Mouse (Mus musculus) CH12.LX (cell line): Measurements from ENCODE around the gene Frmd4a. TPM values are rescaled to one million over a fixed set of nuclear protein-coding genes. Genes with fewer than 3 reads are reported as not detected.

Experiments used
- DNase-seq: peaks from one replicate; pipeline ENCODE4 v3.0.0-alpha.2; 2013; ENCODE audit errors: extremely low read depth
- H3K27ac ChIP-seq: 2 replicates; pipeline ENCODE4 v1.5.1; 2012; ENCODE audit warnings: low read depth, mild to moderate bottlenecking, control low read depth, moderate library complexity; ENCODE audit not compliant: insufficient read depth
- H3K27me3 ChIP-seq: replicated peaks from 2 replicates; pipeline ENCODE3; 2012; ENCODE audit warnings: inconsistent platforms
- H3K36me3 ChIP-seq, 2 experiments: replicated peaks in 1 of 2; 2 replicates each; pipeline versions ENCODE3 to v1.6.1; 2012; ENCODE audit warnings: inconsistent platforms in 1 of 2, low read length in 1 of 2, mild to moderate bottlenecking in 1 of 2, mixed read lengths in 1 of 2, moderate library complexity in 1 of 2; ENCODE audit not compliant: control insufficient read depth in 1 of 2, insufficient read depth in 1 of 2
- H3K4me1 ChIP-seq, 2 experiments: 2 replicates each; pipeline ENCODE4 v1.6.1; 2012; ENCODE audit warnings: inconsistent platforms in 1 of 2, moderate library complexity in 1 of 2; ENCODE audit not compliant: insufficient read depth in 2 of 2, control insufficient read depth in 1 of 2
- H3K4me2 ChIP-seq: 2 replicates; pipeline ENCODE4 v1.6.1; 2012; ENCODE audit warnings: low read depth, mild to moderate bottlenecking, control low read depth; ENCODE audit not compliant: poor library complexity, insufficient read depth, severe bottlenecking
- H3K4me3 ChIP-seq, 3 experiments: fragments of 150-350 bp in 1 of 3; sonication (generic) in 1 of 3; replicated peaks in 1 of 3; 2 replicates each; pipeline versions ENCODE3 to v1.5.1; 2011 to 2012; ENCODE audit warnings: low read depth in 2 of 3, low read length in 2 of 3, mild to moderate bottlenecking in 2 of 3, moderate library complexity in 2 of 3, control low read depth in 1 of 3, improper control_type of control experiment in 1 of 3, inconsistent platforms in 1 of 3, mixed read lengths in 1 of 3; ENCODE audit not compliant: poor library complexity in 1 of 3
- H3K79me2 ChIP-seq: replicated peaks from 2 replicates; pipeline ENCODE4 v1.6.1; 2012; ENCODE audit warnings: mild to moderate bottlenecking, moderate library complexity; ENCODE audit not compliant: control insufficient read depth, poor library complexity, insufficient read depth, severe bottlenecking; ENCODE audit errors: extremely low read depth
- H3K9ac ChIP-seq: 2 replicates; pipeline ENCODE4 v1.6.1; 2012; ENCODE audit warnings: low read depth, mild to moderate bottlenecking, control low read depth, moderate library complexity; ENCODE audit not compliant: insufficient read depth
- H3K9me3 ChIP-seq: replicated peaks from 2 replicates; pipeline ENCODE3; 2012; ENCODE audit warnings: low read length, inconsistent platforms, mixed read lengths
- BHLHE40 ChIP-seq: IDR thresholded peaks from 2 replicates; pipeline ENCODE4 v1.6.1; 2011; ENCODE audit warnings: mild to moderate bottlenecking, low read depth, low read length, improper control_type of control experiment
- CHD1 ChIP-seq: IDR thresholded peaks from 2 replicates; pipeline ENCODE4 v1.6.1; 2012; ENCODE audit warnings: low read depth, low read length, improper control_type of control experiment, inconsistent platforms
- CTCF ChIP-seq, 2 experiments: IDR thresholded peaks in 1 of 2; conservative IDR thresholded peaks in 1 of 2; 2 replicates each; pipeline ENCODE4 v1.5.1; 2011 to 2012; ENCODE audit warnings: low read depth in 2 of 2, low read length in 2 of 2, improper control_type of control experiment in 1 of 2, inconsistent platforms in 1 of 2, mild to moderate bottlenecking in 1 of 2, moderate library complexity in 1 of 2
- EP300 ChIP-seq: IDR thresholded peaks from 2 replicates; pipeline ENCODE4 v1.6.1; 2011; ENCODE audit warnings: low read length, improper control_type of control experiment
- ETS1 ChIP-seq: conservative IDR thresholded peaks from 2 replicates; pipeline ENCODE4 v1.6.1; 2012; ENCODE audit warnings: low read depth, mild to moderate bottlenecking, inconsistent platforms, low read length, improper control_type of control experiment, moderate library complexity
- HCFC1 ChIP-seq: IDR thresholded peaks from 2 replicates; pipeline ENCODE4 v1.6.1; 2012; ENCODE audit warnings: low read depth, mild to moderate bottlenecking, inconsistent platforms, low read length, improper control_type of control experiment
- IRF4 ChIP-seq: IDR thresholded peaks from 2 replicates; pipeline ENCODE4 v1.6.1; 2014; ENCODE audit warnings: low read depth, mild to moderate bottlenecking, inconsistent platforms, low read length, improper control_type of control experiment
- JUN ChIP-seq: IDR thresholded peaks from 2 replicates; pipeline ENCODE4 v1.6.1; 2011; ENCODE audit warnings: low read depth, mild to moderate bottlenecking, low read length, improper control_type of control experiment, moderate library complexity; ENCODE audit not compliant: insufficient read depth
- KAT2A ChIP-seq: IDR thresholded peaks from 2 replicates; pipeline ENCODE4 v1.6.1; 2012; ENCODE audit warnings: low read length, improper control_type of control experiment, inconsistent platforms; ENCODE audit not compliant: insufficient replicate concordance
- MXI1 ChIP-seq: IDR thresholded peaks from 2 replicates; pipeline ENCODE4 v1.6.1; 2011; ENCODE audit warnings: mild to moderate bottlenecking, low read depth, low read length, improper control_type of control experiment
- NELFE ChIP-seq: IDR thresholded peaks from 2 replicates; pipeline ENCODE4 v1.6.1; 2011; ENCODE audit warnings: low read depth, low read length, improper control_type of control experiment
- NRF1 ChIP-seq: IDR thresholded peaks from 2 replicates; pipeline ENCODE4 v1.6.1; 2014; ENCODE audit warnings: low read depth, mild to moderate bottlenecking, inconsistent platforms, low read length, improper control_type of control experiment, moderate library complexity
- PAX5 ChIP-seq: IDR thresholded peaks from 2 replicates; pipeline ENCODE4 v1.6.1; 2012; ENCODE audit warnings: low read length, inconsistent platforms, mixed read lengths
- POLR2AphosphoS2 ChIP-seq: IDR thresholded peaks from 2 replicates; pipeline ENCODE4 v1.6.1; 2011; ENCODE audit warnings: low read depth, low read length, improper control_type of control experiment
- RCOR1 ChIP-seq: conservative IDR thresholded peaks from 2 replicates; pipeline ENCODE4 v1.6.1; 2012; ENCODE audit warnings: low read depth, mild to moderate bottlenecking, inconsistent platforms, low read length, improper control_type of control experiment
- SMC3 ChIP-seq: IDR thresholded peaks from 2 replicates; pipeline ENCODE4 v1.6.1; 2011; ENCODE audit warnings: low read depth, low read length, improper control_type of control experiment
- TCF12 ChIP-seq: IDR thresholded peaks from 2 replicates; pipeline ENCODE4 v1.6.1; 2014; ENCODE audit warnings: low read depth, mild to moderate bottlenecking, inconsistent platforms, low read length, improper control_type of control experiment
- UBTF ChIP-seq: IDR thresholded peaks from 2 replicates; pipeline ENCODE4 v1.6.1; 2012; ENCODE audit warnings: low read depth, mild to moderate bottlenecking, inconsistent platforms, low read length, improper control_type of control experiment, moderate library complexity
- USF2 ChIP-seq: conservative IDR thresholded peaks from 2 replicates; pipeline ENCODE4 v1.6.1; 2011; ENCODE audit warnings: low read depth, low read length, improper control_type of control experiment
- ZKSCAN1 ChIP-seq: IDR thresholded peaks from 2 replicates; pipeline ENCODE4 v1.6.1; 2012; ENCODE audit warnings: low read depth, inconsistent platforms, low read length, improper control_type of control experiment, borderline replicate concordance
- dilution Hi-C: fragments of 300-500 bp; cut with MboI; formaldehyde crosslinking; loops from 2 replicates; pipeline ENCODE4 v1.14.3; 2020; ENCODE audit warnings: low sequenced_read_pairs; ENCODE audit not compliant: extremely low pct_unique_long_range_greater_than_20kb, extremely low pct_ligation_motif_present
- in situ Hi-C: fragments of 300-500 bp; cut with MboI; formaldehyde crosslinking; loops from 3 replicates; pipeline ENCODE4 v1.14.3; 2019; ENCODE audit warnings: low sequenced_read_pairs, low pct_ligation_motif_present, low pct_unique_long_range_greater_than_20kb, mixed read lengths
- polyA plus RNA-seq: library from polyadenylated mRNA; unstranded; fragments of >175 nt; gene quantifications from 2 replicates; pipeline ENCODE4 v1.2.1, GENCODE M21; 2012; ENCODE audit warnings: low read depth; ENCODE audit not compliant: insufficient read length
- total RNA-seq, 2 experiments: library from RNA; depleted of rRNA; stranded (reverse); fragments of 300-350 nt in 1 of 2; fragments of >200 nt in 1 of 2; gene quantifications; 2 replicates each; pipeline ENCODE4 v1.2.3; 2012 to 2014

Gene Frmd4a
- total and polyA plus RNA-seq, 3 experiments = 0.13 to 2.0 (median 0.32) TPM

- Histone ChIP-seq H3K4me3 (no peak overlapping the region), H3K27ac (no peak overlapping the region), H3K4me1 (peaks cover 0 to 15% of the 10 kb centered on the region in 2 experiments; a peak in 1 of 4 replicates), H3K79me2 (no peaks in the 10 kb centered on the region), H3K36me3 (peaks cover 20 to 63% of the 10 kb centered on the region in 2 experiments), H3K4me2 (no peak overlapping the region), H3K9me3 (no peaks in the 10 kb centered on the region), H3K9ac (no peak overlapping the region), H3K27me3 (no peaks in the 10 kb centered on the region)
- no peak for TF ChIP-seq IRF4
- TF ChIP-seq CTCF (conservative IDR thresholded peaks at IDR 0.05 in 1 of 2, IDR thresholded peaks at IDR 0.05 in 1 of 2; ENCODE audit: low read depth in 2 of 2, low read length in 2 of 2) = no peak
- TF ChIP-seq TCF12 = no peak
- no peak for TF ChIP-seq PAX5
- no peak for TF ChIP-seq JUN
- no peak for TF ChIP-seq UBTF
- no peak for TF ChIP-seq CHD1
- DNase-seq = no peak
- dilution Hi-C loops (no loop called here), in situ Hi-C loops (loop anchor here (25.0 kb wide), 1 partner anchor 235 kb away; no protein-coding TSS in a partner anchor)
Observed at GRCm38 (mm10) chr2:4626911-4627310, 609.4 kb downstream of the Frmd4a start.

- Histone ChIP-seq H3K4me1 (peaks cover 0 to 19% of the 10 kb centered on the region in 2 experiments; a peak in 2 of 4 replicates), H3K79me2 (no peaks in the 10 kb centered on the region), H3K4me3 (no peak overlapping the region), H3K4me2 (no peak overlapping the region), H3K27ac (no peak overlapping the region), H3K36me3 (peaks cover 25 to 66% of the 10 kb centered on the region in 2 experiments), H3K9ac (no peak overlapping the region), H3K9me3 (no peaks in the 10 kb centered on the region), H3K27me3 (no peaks in the 10 kb centered on the region)
- DNase-seq = no peak
- in situ Hi-C loops (loop anchor here (25.0 kb wide), 1 partner anchor 233 kb away; no protein-coding TSS in a partner anchor), dilution Hi-C loops (no loop called here)
- TF ChIP-seq NELFE (no peak), CTCF (conservative IDR thresholded peaks at IDR 0.05 in 1 of 2, IDR thresholded peaks at IDR 0.05 in 1 of 2; ENCODE audit: low read depth in 2 of 2, low read length in 2 of 2) (no peak), USF2 (no peak), MXI1 (no peak), ZKSCAN1 (no peak), IRF4 (no peak), CHD1 (no peak), HCFC1 (no peak), RCOR1 (no peak), EP300 (no peak), POLR2AphosphoS2 (no peak), SMC3 (no peak), NRF1 (no peak), ETS1 (no peak), KAT2A (no peak), BHLHE40 (no peak)
Observed at GRCm38 (mm10) chr2:4628920-4629319, 611.4 kb downstream of the Frmd4a start.
